Mouse (Mus musculus) layer of hippocampus, adult 9-10 months (tissue): ENCODE measurements around the gene Gnl2.

Source experiments
- DNase-seq: peaks from one replicate; pipeline ENCODE4 v3.0.0; 2022; ENCODE audit warnings: low spot score

Gene Gnl2

GRCm38 (mm10) chr4:125085346-125085841 is 69.0 kb downstream of the Gnl2 start:
- no peak for DNase-seq

DNA sequence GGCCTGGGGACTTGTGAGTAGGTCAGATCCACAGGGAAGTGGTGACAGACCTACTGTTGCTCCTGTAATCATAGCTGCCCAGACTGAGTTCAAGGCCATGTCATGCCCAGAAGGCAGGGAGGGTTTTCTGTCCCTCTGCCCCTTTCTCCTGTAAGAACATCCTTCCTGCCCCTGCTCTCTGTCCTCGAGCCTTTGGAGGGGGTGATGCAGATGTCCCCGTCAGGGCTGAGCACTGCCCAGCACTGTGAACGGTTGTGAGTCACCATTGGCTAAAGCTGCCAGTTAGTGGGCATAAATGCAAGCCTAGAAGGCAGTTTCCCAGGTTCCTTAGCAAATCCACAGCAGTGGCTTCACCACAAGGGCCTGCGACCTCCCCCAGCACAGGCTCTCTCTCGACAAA is 76.6 kb downstream of the Gnl2 start:
- no peak for DNase-seq

DNA sequence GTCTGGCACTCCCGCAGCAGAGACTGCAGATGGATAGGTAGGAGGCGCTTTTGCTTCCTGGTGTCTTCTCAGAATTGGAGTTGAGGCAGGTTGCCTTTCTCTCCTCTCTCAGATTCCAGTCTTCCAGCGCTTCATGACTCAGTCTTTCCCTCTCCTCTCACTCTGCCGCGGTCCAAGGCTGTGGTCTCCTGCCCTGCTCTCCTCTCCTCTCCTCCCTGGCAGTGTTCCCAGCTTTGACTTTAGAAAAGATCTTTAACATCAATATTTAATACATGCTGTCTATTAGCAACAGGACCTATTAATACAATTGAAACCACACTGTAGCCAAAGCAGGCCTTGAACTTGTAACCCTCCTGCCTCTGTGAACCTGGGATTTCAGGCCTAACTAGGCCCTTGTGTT is 79.7 kb downstream of the Gnl2 start:
- no peak for DNase-seq

- no peak for DNase-seq
Measured at GRCm38 (mm10) chr4:125097412-125097811, 81.0 kb downstream of the Gnl2 start.

DNA sequence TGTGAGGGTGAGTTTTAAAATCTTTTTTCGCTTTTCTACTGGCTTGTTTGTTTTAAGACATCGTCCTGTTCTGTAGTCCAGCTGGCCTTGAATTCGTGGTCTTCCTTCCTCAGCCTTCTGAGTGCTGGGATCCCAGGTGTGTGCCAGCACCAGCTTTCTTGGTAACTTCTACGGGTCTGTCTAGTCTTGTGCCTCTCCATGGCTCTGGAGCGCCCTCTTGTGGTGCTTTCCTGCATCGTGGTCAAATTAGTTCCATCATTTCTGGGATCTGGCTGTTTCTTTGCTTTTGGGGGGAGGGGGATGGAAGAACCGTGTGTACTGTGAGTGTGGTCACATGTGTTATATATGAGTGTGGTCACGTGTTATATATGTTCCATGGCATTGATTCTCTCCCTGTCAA is 83.1 kb downstream of the Gnl2 start:
- DNase-seq = peak; percentile 56

GRCm38 (mm10) chr4:125101334-125101733 is 84.9 kb downstream of the Gnl2 start:
- no peak for DNase-seq
